Mouse (Mus musculus) monocyte, adult 2 months (primary cell): ENCODE data around the gene Gm49510.

Experiments
- DNase-seq, 2 experiments: peaks; one replicate each; pipeline ENCODE4 v3.0.0; 2022; ENCODE audit warnings: low spot score in 2 of 2, low read depth in 1 of 2

Gm49510 gene

GRCm38 (mm10) chr15:78877810-78878390 is 21.6 kb upstream of the Gm49510 start:
- no peak for DNase-seq

DNA sequence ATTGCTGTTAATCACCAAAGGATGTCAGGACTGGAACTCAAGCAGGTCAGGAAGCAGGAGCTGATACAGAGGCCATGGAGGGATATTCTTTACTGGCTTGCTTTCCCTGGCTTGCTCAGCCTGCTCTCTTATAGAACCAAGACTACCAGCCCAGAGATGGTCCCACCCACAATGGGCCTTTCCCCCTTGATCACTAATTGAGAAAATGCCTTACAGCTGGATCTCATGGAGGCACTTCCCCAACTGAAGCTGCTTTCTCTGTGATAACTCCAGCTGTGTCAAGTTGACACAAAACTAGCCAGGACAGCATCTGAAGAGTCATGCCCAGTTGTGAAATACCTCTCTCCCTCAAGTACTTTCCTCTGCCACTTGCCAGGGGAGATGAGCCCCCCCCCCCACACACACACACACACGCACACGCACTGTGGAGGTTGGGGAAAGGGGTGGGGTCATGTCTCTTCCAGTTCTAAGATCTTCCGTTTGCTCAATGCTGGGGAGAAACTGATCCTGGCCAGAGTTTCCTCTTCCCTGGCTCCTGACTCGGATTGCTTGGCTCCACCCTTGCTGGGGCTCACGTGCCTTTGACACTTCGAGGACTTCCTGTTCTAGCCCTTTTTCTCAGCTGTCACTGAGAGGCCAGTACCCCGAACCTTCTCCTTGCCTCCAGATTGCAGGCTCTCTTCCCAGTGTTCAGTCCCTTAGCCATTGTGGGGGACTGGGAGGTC is 20.5 kb upstream of the Gm49510 start:
- DNase-seq, result peak in 1 of 2 experiments; percentile 66

- DNase-seq, result no peak
Measured at GRCm38 (mm10) chr15:78880432-78880831, 19.0 kb upstream of the Gm49510 start.

- no peak for DNase-seq
Measured at GRCm38 (mm10) chr15:78881828-78882227, 17.6 kb upstream of the Gm49510 start.

DNA sequence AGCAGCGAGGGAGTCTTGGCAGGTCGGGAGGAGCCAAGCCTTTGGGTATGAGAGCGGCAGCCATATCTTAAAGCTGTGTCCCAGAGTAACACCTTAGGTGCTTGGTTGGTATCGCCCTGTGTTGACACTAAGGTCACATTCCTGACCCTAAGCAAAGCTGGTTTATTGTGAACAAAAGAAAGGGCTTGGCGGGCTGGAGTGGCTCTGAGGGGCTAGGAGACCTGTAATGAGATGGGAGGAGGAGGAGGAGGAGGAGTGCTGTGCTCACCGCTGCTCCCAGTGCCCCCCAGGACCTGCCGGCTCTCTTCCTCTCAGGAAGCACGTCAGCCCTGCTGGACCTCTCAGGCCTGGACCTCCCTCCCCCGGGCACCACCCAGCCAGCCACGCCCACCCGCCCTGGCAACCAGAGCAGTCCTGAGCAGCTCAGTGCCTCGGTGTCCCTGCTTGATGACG is 10.0 kb upstream of the Gm49510 start:
- no peak for DNase-seq

- DNase-seq, result no peak
Measured at GRCm38 (mm10) chr15:78892440-78892839, 7.0 kb upstream of the Gm49510 start.

DNA sequence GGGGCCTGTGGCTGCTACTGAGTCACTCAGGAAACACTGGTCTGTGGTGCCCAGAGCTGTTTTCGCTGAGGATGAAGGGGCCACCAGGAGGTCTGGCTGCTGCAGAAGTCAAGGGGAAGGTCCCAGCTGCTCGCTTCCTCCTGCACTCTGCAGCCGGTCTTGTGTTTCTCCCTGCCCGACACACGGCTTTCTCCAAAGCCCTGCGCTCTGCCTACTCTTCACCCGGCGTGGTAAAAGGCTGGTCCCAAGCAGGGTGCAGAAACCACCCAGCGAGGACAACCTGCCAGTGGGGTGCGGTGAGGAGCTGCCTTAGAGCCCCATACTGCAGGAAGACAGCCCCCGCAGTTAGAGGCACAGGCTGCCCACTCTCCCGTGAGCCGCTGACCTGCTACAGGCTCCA is 4.7 kb upstream of the Gm49510 start:
- DNase-seq, result peak in 1 of 2 experiments; percentile 27

DNA sequence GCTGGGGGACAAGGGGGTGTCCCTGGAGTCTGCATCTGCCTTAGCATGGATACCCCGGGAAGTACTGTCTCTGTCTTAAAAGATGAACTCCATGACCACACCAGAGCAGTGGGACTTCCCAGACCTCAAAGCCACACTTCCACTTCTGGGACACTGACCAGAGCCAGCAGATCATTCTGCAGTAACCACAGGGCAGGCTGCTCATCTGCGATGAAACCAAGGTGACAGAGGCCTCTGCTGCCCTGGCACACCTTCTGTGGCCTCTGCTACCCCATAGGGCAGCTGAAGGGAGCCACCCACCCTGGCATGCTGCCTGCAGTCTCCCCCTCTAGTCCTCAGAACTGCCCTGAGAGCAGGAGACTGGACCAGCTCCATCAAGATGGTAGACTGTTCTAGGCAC is 3.7 kb upstream of the Gm49510 start:
- peak in 1 of 2 experiments; percentile 49 for DNase-seq

- DNase-seq, result peak in 1 of 2 experiments; percentile 35
Measured at GRCm38 (mm10) chr15:78896149-78896548, 3.3 kb upstream of the Gm49510 start.

DNA sequence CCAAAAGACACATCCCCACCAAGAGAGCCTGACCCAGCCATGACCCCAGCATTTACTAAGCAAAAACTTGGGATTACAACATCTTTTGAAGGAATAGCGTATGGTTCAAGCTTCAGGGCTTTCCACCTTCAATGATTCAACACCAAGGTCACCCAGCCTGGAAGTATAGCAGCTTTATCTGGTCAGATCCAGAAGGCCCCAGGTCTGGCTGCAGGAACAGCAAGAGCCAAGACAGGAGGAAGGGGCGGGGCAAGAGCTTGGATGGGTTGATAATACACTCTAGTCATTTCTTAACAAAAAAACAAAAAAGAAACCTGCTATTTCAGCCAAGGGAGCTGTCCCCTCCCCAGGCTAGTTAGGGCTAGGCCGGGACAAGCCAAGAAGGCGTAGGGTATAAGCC is 2.0 kb upstream of the Gm49510 start:
- DNase-seq, result no peak

GRCm38 (mm10) chr15:78898507-78899001 is 913 bp upstream of the Gm49510 start:
- DNase-seq, result no peak

DNA sequence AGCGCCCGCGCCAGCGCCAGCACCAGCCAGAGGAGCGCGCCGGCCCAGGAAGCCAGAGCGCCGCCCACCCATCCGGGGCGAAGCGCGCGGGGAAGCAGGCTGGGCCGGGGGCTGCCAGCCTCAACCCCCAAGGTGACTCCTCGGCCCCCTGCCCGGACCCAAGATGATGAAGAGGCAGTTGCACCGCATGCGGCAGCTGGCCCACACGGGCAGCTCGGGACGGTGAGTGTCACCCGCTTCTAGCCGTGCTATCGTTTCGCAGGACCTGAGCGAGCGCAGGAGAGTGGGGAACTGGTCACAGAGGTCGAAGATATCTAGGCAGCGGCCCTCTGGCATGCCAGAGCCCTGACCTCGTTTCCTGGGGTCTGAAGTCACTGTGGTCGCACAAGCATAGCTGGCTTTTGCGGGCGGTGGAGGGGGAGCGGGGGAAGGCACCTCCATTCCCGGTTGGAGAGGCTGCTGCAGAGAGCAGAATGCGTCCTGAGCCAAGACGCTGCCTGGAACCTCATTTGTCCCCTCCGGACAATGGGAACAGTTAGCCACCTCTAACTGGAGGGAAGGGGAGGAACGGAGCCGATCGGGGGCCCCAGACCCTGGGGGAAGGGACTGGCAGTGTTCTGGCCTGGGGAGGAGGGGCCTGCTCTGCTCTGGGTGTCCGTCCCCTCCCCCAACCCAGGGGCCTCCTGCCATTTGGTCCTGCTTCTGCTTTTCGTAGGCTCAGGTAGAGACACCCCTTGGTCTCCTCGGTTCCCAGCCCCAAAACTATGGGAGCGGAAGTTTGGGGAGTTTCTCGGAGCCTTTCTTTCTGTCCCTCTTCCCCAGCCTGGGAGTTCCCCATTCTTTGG is 495 bp downstream of the Gm49510 start, which contains the start of gene Sh3bp1:
Sh3bp1 (plus strand) TSS at position 29 of the 845 bp plus-strand sequence.
- DNase-seq, result no peak

DNA sequence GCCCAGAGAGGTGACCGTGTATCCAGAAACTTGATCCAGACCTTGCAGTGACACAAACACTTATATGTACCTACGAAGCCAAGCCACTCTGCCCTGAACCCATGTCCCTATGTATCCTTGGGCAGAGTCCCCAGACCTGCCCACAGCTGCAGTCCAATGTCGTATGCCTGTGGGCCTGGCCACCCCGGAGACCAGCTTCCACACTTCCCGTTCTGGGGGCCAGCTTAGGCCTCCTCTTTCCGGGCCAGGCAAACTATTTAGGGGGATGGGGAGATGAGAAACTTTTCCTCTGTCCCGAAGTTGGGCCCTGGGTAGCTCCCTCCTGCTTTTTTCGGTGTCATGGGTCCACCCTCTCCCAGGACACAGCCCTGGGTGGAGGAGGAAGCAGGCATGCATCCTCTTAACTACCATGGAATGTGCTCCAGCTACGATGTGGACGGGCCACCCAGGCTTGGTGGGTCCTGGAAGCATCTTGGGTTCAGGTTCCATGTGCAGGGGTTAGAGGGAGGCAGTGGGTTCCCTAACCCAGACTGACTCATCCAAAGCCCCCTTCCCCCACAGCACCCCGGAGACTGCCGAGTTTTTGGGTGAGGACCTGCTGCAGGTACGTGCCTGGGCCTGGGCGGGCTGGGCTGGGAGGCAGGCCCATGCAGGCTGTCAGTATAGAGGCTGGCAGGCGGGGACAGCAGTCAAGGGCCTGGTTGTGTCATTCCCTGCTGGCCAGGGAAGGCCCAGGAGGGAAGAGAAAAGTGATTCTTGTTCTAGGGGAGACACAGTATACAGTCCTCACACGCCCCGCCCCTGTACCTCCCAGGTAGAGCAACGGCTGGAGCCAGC is 1.3 kb downstream of the Gm49510 start:
- peak in 1 of 2 experiments; percentile 30 for DNase-seq

DNA sequence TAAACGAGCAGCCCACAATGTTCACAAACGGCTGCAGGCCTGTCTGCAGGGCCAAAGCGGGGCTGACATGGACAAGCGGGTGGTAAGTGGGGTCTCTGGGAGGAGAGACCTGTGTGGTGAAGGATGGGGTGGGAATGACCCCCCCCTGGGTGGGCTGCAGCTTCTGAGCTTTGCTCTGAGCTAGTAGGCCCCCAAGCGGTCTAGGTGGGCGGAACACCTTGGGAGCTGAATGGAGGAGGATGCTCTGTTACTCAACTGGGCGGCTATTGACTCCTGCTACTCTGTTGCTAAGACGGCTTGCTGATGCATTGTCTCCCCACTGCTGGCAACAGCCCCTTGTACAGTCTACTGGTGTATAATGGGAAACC is 1.9 kb downstream of the Gm49510 start:
- DNase-seq, result no peak

DNA sequence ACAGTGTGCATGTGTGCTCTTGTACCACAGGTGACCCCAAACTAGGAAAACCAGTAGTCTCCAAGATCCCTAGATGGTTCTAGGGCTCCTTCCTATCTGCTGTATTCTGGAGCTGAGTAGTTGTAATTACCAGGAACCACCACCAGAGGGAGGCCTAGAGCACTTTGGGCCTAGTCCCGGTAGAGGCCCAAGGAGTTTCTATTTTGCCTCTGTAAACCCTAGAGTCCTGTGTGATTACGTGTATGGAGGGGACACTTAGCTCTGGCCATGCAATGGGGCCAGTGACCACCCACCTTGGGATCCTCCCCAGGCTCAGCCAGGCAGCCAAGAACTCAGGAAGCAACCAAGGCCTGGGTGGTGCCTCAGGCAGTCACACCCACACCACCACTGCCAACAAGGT is 3.8 kb downstream of the Gm49510 start:
- DNase-seq, result peak in 1 of 2 experiments; percentile 73

GRCm38 (mm10) chr15:78908399-78908798 is 8.9 kb downstream of the Gm49510 start:
- DNase-seq, result no peak

- DNase-seq, result no peak
Measured at GRCm38 (mm10) chr15:78908982-78909381, 9.5 kb downstream of the Gm49510 start.

DNA sequence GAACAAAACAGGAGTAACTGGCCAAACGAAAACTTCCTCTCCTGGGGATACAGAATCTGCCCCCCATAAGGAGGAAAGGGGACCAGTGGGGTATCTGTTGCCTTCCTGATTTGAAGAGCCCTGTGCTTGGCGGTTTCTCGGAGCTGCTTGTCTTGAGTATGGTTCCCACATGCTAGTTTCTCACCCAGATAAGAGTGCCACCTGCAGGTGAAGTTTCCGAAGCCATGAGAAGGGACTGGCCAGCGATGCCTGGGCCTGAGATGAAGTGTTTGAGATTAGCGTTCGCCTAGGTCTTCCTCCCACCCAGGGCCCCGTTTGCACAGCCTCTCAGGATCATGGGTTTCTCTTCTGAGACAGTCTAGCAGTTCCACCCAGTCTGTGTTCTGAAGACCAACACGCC is 12.6 kb downstream of the Gm49510 start:
- DNase-seq, result no peak

- peak; percentile 84 to 86 for DNase-seq
Measured at GRCm38 (mm10) chr15:78913632-78914090, 14.2 kb downstream of the Gm49510 start, which contains the start of gene Pdxp. TSS of gene Pdxp (plus strand) at chr15:78913919.

- DNase-seq, result no peak
Measured at GRCm38 (mm10) chr15:78914091-78914822, 14.8 kb downstream of the Gm49510 start.
